Mouse (Mus musculus) forebrain, embryonic 12.5 days (tissue): ENCODE measurements around the gene Pusl1. TPM values are rescaled to one million over a fixed set of nuclear protein-coding genes. Genes with fewer than 3 reads are reported as not detected.

Experiments
- ATAC-seq: fragments of 200-750 bp; cut with Nextera tagmentation; 2 replicates; pipeline ENCODE4 v1.8.0; 2017; ENCODE audit warnings: moderate TSS enrichment; ENCODE audit not compliant: low FRiP score
- H3K27ac ChIP-seq: fragments of 300-500 bp; sonication (generic); 2 replicates; pipeline ENCODE4 v1.5.1; 2016; ENCODE audit warnings: mild to moderate bottlenecking
- H3K27me3 ChIP-seq: fragments of 300-500 bp; sonication (generic); 2 replicates; pipeline ENCODE4 v1.6.1; 2016; ENCODE audit warnings: mild to moderate bottlenecking
- H3K36me3 ChIP-seq: fragments of 300-500 bp; sonication (generic); replicated peaks from 2 replicates; pipeline ENCODE4 v1.6.1; 2016; ENCODE audit warnings: mild to moderate bottlenecking
- H3K4me1 ChIP-seq: fragments of 300-500 bp; sonication (generic); 2 replicates; pipeline ENCODE4 v1.6.1; 2016
- H3K4me2 ChIP-seq: fragments of 300-500 bp; sonication (generic); 2 replicates; pipeline ENCODE4 v1.6.1; 2016; ENCODE audit warnings: mild to moderate bottlenecking, moderate library complexity
- H3K4me3 ChIP-seq: fragments of 300-500 bp; sonication (generic); replicated peaks from 2 replicates; pipeline ENCODE4 v1.5.1; 2016; ENCODE audit warnings: mild to moderate bottlenecking
- H3K9ac ChIP-seq: fragments of 300-500 bp; sonication (generic); 2 replicates; pipeline ENCODE4 v1.6.1; 2016; ENCODE audit warnings: mild to moderate bottlenecking
- H3K9me3 ChIP-seq: fragments of 300-500 bp; sonication (generic); 2 replicates; pipeline ENCODE4 v1.6.1; 2016
- WGBS: fragments of 180-500 bp; shearing (Covaris S2); methylation state at CpG from one replicate; pipeline ENCODE4 v1.1.7; 2016; 5-methylcytosine and 5-hydroxymethylcytosine counted together
- polyA plus RNA-seq: library from polyadenylated mRNA; unstranded; fragments of >200 nt; fragmentation: Nextera tagmentation; extraction: Ambion mirVana; gene quantifications from 2 replicates; pipeline ENCODE4 v1.2.1, GENCODE M21; 2016

Gene Pusl1
- polyA plus RNA-seq, 1 experiment from 2014 or later: 48.8 TPM

DNA sequence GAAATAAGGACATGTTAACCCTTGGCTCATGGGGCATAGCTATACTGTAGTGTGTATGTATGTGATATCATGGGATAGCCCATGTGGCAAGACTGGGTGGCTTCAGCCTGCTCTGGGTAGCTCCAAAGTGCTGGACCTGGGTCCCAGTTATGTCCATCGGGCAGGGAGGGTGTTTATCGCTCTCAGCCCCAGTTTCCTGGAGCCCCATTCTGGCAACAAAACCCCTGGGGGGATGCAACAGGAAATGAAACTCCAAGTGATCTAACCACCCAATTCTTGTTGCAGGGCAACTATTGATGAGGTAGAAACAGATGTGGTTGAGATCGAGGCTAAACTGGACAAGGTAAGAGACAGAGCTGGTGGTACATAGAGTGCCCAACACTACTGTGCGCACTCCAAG is 4.2 kb upstream of the Pusl1 start:
- H3K4me2 ChIP-seq: no peak overlapping the region

GRCm38 (mm10) chr4:155895216-155895615 is 3.6 kb upstream of the Pusl1 start:
- Histone ChIP-seq H3K36me3 (peaks cover 40% of the 10 kb centered on the region), H3K27ac (no peak overlapping the region), H3K9ac (peak overlapping the region; percentile 92; the same call in 1 of the 2 replicates), H3K9me3 (no peaks in the 10 kb centered on the region), H3K27me3 (no peaks in the 10 kb centered on the region), H3K4me3 (peak overlapping the region; percentile 93; the same call in 1 of the 2 replicates), H3K4me1 (peaks cover 46% of the 10 kb centered on the region), H3K4me2 (peak overlapping the region; percentile 99)
- WGBS: 44% methylated on average over 6 of the region's 6 CpGs
- no peak for ATAC-seq

More for the DNA sequence above, 4.2 kb upstream of the Pusl1 start:
- Histone ChIP-seq H3K4me3 (no peak overlapping the region), H3K27ac (no peak overlapping the region), H3K4me1 (peaks cover 40% of the 10 kb centered on the region), H3K9me3 (no peaks in the 10 kb centered on the region), H3K9ac (no peak overlapping the region), H3K36me3 (peaks cover 45% of the 10 kb centered on the region), H3K27me3 (no peaks in the 10 kb centered on the region)
- WGBS: 98% methylated on average over 4 of the region's 4 CpGs
- no peak for ATAC-seq

DNA sequence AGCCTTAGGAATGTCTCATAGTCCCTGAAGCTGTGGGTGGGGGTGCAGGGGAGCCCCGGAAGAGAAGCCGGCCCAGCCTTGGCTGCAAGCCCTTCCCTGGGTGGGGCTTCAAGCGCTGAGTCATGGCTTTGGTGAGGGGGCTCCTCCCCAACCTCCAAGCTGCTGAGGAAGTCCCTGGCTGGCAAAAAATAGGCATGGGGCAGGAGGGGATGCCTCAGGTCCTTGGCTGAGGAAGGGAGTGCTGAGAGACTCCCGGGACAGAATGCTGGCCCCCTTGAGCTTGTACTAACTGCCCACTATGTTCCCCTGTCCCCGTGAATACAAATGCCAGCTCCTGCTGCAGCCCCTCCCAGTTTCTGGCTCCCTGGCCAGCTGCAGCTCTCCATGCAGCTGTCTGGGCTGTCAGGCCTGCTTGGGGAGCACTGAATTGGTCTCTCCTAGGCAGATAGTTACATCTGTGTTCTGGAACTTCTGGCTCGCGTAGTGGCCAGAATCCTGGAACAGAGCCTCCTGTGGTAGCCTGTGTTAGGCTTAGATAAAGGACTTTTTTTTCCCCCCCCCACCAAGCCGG is 2.8 kb upstream of the Pusl1 start:
- 31% methylated on average over 8 of the region's 8 CpGs for WGBS
- Histone ChIP-seq H3K36me3 (peaks cover 40% of the 10 kb centered on the region), H3K9me3 (no peaks in the 10 kb centered on the region), H3K27ac (no peak overlapping the region), H3K9ac (peak overlapping the region; percentile 92), H3K4me3 (peak overlapping the region; percentile 93), H3K27me3 (no peaks in the 10 kb centered on the region), H3K4me1 (peaks cover 50% of the 10 kb centered on the region), H3K4me2 (peak overlapping the region; percentile 99)
- no peak for ATAC-seq

DNA sequence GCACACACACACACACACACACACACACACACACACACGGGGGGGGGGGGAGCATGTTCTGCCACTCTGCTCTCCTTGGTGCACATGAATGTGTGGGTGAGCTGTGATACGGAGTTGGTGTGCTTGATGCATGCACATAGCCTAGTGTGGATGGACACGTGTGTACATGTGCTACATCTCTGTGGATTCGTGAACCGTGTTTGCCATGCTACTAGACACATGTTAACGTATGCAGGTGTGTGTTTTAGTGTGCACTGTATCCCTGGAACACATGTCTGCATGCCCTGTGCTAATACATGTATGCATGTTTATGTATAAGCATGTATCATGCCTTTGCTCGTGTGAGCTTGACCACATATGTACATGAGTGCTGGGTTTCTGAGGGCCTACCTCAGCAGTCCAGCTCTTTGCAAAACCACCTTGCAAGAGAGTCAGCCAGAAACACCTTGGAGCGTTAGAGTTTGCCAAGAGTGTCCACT is 1.7 kb upstream of the Pusl1 start:
- Histone ChIP-seq H3K9ac (peak overlapping the region; percentile 92), H3K36me3 (peaks cover 40% of the 10 kb centered on the region), H3K9me3 (no peaks in the 10 kb centered on the region), H3K4me1 (peaks cover 50% of the 10 kb centered on the region), H3K4me3 (peak overlapping the region; percentile 93), H3K4me2 (peak overlapping the region; percentile 99), H3K27me3 (no peaks in the 10 kb centered on the region), H3K27ac (no peak overlapping the region)
- 69% methylated on average over 8 of the region's 8 CpGs for WGBS
- no peak for ATAC-seq

GRCm38 (mm10) chr4:155892438-155893211 is 1.0 kb upstream of the Pusl1 start:
- WGBS: 5% methylated on average over 37 of the region's 37 CpGs
- Histone ChIP-seq H3K27me3 (no peaks in the 10 kb centered on the region), H3K27ac (peak overlapping the region; percentile 99), H3K4me3 (peak overlapping the region; percentile 93), H3K4me2 (peak overlapping the region; percentile 99), H3K36me3 (peaks cover 43% of the 10 kb centered on the region), H3K9ac (peak overlapping the region; percentile 92), H3K4me1 (peaks cover 50% of the 10 kb centered on the region), H3K9me3 (no peaks in the 10 kb centered on the region)
- peak; percentile 59 for ATAC-seq

GRCm38 (mm10) chr4:155892017-155892416 is 436 bp upstream of the Pusl1 start:
- peaks cover 47% of the 10 kb centered on the region for H3K36me3 ChIP-seq
- peak overlapping the region; percentile 99 for H3K4me2 ChIP-seq
- peak overlapping the region; percentile 92 for H3K9ac ChIP-seq
- peak overlapping the region; percentile 99 for H3K27ac ChIP-seq
- H3K4me3 ChIP-seq: peak overlapping the region; percentile 93
- H3K27me3 ChIP-seq: no peaks in the 10 kb centered on the region
- H3K9me3 ChIP-seq: no peaks in the 10 kb centered on the region
- peaks cover 50% of the 10 kb centered on the region for H3K4me1 ChIP-seq
- peak; percentile 94 for ATAC-seq
- under 1% methylated on average over 56 of the region's 56 CpGs for WGBS

- Histone ChIP-seq H3K9ac (peak overlapping the region; percentile 92), H3K9me3 (no peaks in the 10 kb centered on the region), H3K4me3 (peak overlapping the region; percentile 93), H3K4me2 (peak overlapping the region; percentile 99), H3K4me1 (peaks cover 50% of the 10 kb centered on the region), H3K27me3 (no peaks in the 10 kb centered on the region), H3K36me3 (peaks cover 47% of the 10 kb centered on the region), H3K27ac (no peak overlapping the region)
- WGBS: under 1% methylated on average over 33 of the region's 34 CpGs
- no peak for ATAC-seq
Observed at GRCm38 (mm10) chr4:155891011-155891471, 540 bp downstream of the Pusl1 start.

- Histone ChIP-seq H3K9ac (no peak overlapping the region), H3K27me3 (no peaks in the 10 kb centered on the region), H3K36me3 (peaks cover 59% of the 10 kb centered on the region), H3K4me2 (no peak overlapping the region), H3K4me3 (no peak overlapping the region), H3K9me3 (no peaks in the 10 kb centered on the region), H3K4me1 (peaks cover 33% of the 10 kb centered on the region), H3K27ac (no peak overlapping the region)
- 81% methylated on average over 5 of the region's 5 CpGs for WGBS
- no peak for ATAC-seq
Observed at GRCm38 (mm10) chr4:155889316-155889715, 2.3 kb downstream of the Pusl1 start.

- Histone ChIP-seq H3K9me3 (no peaks in the 10 kb centered on the region), H3K27ac (no peak overlapping the region), H3K27me3 (no peaks in the 10 kb centered on the region), H3K4me3 (no peak overlapping the region), H3K4me2 (no peak overlapping the region), H3K9ac (no peak overlapping the region), H3K36me3 (peaks cover 70% of the 10 kb centered on the region), H3K4me1 (peaks cover 22% of the 10 kb centered on the region)
- 95% methylated on average over 9 of the region's 9 CpGs for WGBS
- no peak for ATAC-seq
Observed at GRCm38 (mm10) chr4:155888181-155888580, 3.4 kb downstream of the Pusl1 start.

- WGBS: 91% methylated on average over 10 of the region's 10 CpGs
Observed at GRCm38 (mm10) chr4:155887674-155888073, 3.9 kb downstream of the Pusl1 start.

GRCm38 (mm10) chr4:155886330-155886729 is 5.3 kb downstream of the Pusl1 start:
- H3K9ac ChIP-seq: no peak overlapping the region
- WGBS: 96% methylated on average over 5 of the region's 5 CpGs
- no peaks in the 10 kb centered on the region for H3K27me3 ChIP-seq
- peaks cover 70% of the 10 kb centered on the region for H3K36me3 ChIP-seq
- peaks cover 15% of the 10 kb centered on the region for H3K4me1 ChIP-seq
- H3K4me2 ChIP-seq: no peak overlapping the region
- H3K4me3 ChIP-seq: no peak overlapping the region
- no peak overlapping the region for H3K27ac ChIP-seq
- ATAC-seq: no peak
- H3K9me3 ChIP-seq: no peaks in the 10 kb centered on the region

More at GRCm38 (mm10) chr4:155887674-155888073, 3.9 kb downstream of the Pusl1 start:
- Histone ChIP-seq H3K4me3 (no peak overlapping the region), H3K4me2 (no peak overlapping the region), H3K27me3 (no peaks in the 10 kb centered on the region), H3K36me3 (peaks cover 70% of the 10 kb centered on the region), H3K4me1 (peaks cover 17% of the 10 kb centered on the region), H3K27ac (no peak overlapping the region), H3K9ac (no peak overlapping the region), H3K9me3 (no peaks in the 10 kb centered on the region)
- ATAC-seq: no peak

- Histone ChIP-seq H3K36me3 (peaks cover 63% of the 10 kb centered on the region), H3K9ac (no peak overlapping the region), H3K4me2 (no peak overlapping the region), H3K27ac (peak overlapping the region; percentile 3; the same call in 1 of the 2 replicates), H3K4me1 (no peaks in the 10 kb centered on the region), H3K4me3 (no peak overlapping the region), H3K9me3 (no peaks in the 10 kb centered on the region), H3K27me3 (no peaks in the 10 kb centered on the region)
- WGBS: 91% methylated on average over 3 of the region's 3 CpGs
- no peak for ATAC-seq
Observed at GRCm38 (mm10) chr4:155883587-155883986, 8.0 kb downstream of the Pusl1 start.
